Mouse (Mus musculus) forebrain, embryonic 12.5 days (tissue): ENCODE measurements around the gene Ypel3. TPM values are rescaled to one million over a fixed set of nuclear protein-coding genes. Genes with fewer than 3 reads are reported as not detected.

Source experiments
- ATAC-seq: fragments of 200-750 bp; cut with Nextera tagmentation; 2 replicates; pipeline ENCODE4 v1.8.0; 2017; ENCODE audit warnings: moderate TSS enrichment; ENCODE audit not compliant: low FRiP score
- H3K27ac ChIP-seq: fragments of 300-500 bp; sonication (generic); 2 replicates; pipeline ENCODE4 v1.5.1; 2016; ENCODE audit warnings: mild to moderate bottlenecking
- H3K27me3 ChIP-seq: fragments of 300-500 bp; sonication (generic); 2 replicates; pipeline ENCODE4 v1.6.1; 2016; ENCODE audit warnings: mild to moderate bottlenecking
- H3K36me3 ChIP-seq: fragments of 300-500 bp; sonication (generic); replicated peaks from 2 replicates; pipeline ENCODE4 v1.6.1; 2016; ENCODE audit warnings: mild to moderate bottlenecking
- H3K4me1 ChIP-seq: fragments of 300-500 bp; sonication (generic); 2 replicates; pipeline ENCODE4 v1.6.1; 2016
- H3K4me2 ChIP-seq: fragments of 300-500 bp; sonication (generic); 2 replicates; pipeline ENCODE4 v1.6.1; 2016; ENCODE audit warnings: mild to moderate bottlenecking, moderate library complexity
- H3K4me3 ChIP-seq: fragments of 300-500 bp; sonication (generic); replicated peaks from 2 replicates; pipeline ENCODE4 v1.5.1; 2016; ENCODE audit warnings: mild to moderate bottlenecking
- H3K9ac ChIP-seq: fragments of 300-500 bp; sonication (generic); 2 replicates; pipeline ENCODE4 v1.6.1; 2016; ENCODE audit warnings: mild to moderate bottlenecking
- H3K9me3 ChIP-seq: fragments of 300-500 bp; sonication (generic); 2 replicates; pipeline ENCODE4 v1.6.1; 2016
- WGBS: fragments of 180-500 bp; shearing (Covaris S2); methylation state at CpG from one replicate; pipeline ENCODE4 v1.1.7; 2016; 5-methylcytosine and 5-hydroxymethylcytosine counted together
- polyA plus RNA-seq: library from polyadenylated mRNA; unstranded; fragments of >200 nt; fragmentation: Nextera tagmentation; extraction: Ambion mirVana; gene quantifications from 2 replicates; pipeline ENCODE4 v1.2.1, GENCODE M21; 2016

Gene Ypel3
- polyA plus RNA-seq, 1 experiment from 2014 or later: 92.7 TPM

DNA sequence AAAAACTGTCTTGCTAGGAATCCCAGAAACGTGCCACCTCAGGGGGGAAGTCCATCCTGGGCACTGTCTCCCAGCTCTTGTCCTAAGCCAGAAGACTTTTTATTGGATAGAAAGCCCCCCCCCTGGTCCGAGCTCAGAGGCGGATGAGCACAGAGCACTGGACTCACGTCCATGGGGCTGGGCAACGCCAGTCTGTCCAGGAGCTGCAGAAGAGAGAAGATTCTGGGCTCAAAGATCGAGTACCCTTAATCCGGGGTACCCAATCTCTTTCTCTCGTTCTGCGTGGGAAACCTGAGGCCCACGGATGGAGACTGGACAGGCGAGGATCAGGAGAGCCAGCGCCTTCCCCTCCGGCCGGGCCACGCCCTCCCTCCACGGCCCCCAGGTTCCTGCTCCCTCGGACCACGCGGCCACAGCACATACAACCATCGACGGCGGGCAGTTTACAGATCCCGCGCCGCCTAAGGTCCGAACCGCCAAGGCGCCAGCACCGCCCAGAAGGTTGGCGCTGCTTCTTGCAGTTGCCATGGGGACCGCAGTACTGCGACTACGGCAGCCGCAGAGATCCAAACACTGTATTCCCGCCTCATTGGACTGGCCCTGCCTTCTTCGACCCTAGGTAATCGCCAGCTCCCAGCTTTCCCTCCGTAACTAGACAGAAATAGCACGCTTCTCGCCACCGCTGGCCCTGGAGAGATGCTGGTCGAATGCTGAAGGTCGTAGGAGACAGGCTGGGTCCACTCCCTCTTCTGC lies 32.1 kb downstream of the Ypel3 start:
- peak overlapping the region; percentile 81 for H3K4me2 ChIP-seq
- peak overlapping the region; percentile 77 for H3K9ac ChIP-seq
- H3K27me3 ChIP-seq: 0 out of 2 replicates have a peak, but pooled peaks cover 4% of the 10 kb centered on the region
- no peaks in the 10 kb centered on the region for H3K9me3 ChIP-seq
- peaks cover 26% of the 10 kb centered on the region for H3K4me1 ChIP-seq
- H3K27ac ChIP-seq: peak overlapping the region; percentile 85
- WGBS: under 1% methylated on average over 43 of the region's 43 CpGs
- H3K4me3 ChIP-seq: peak overlapping the region; percentile 72
- peak; percentile 95 for ATAC-seq
- peaks cover 24% of the 10 kb centered on the region for H3K36me3 ChIP-seq

DNA sequence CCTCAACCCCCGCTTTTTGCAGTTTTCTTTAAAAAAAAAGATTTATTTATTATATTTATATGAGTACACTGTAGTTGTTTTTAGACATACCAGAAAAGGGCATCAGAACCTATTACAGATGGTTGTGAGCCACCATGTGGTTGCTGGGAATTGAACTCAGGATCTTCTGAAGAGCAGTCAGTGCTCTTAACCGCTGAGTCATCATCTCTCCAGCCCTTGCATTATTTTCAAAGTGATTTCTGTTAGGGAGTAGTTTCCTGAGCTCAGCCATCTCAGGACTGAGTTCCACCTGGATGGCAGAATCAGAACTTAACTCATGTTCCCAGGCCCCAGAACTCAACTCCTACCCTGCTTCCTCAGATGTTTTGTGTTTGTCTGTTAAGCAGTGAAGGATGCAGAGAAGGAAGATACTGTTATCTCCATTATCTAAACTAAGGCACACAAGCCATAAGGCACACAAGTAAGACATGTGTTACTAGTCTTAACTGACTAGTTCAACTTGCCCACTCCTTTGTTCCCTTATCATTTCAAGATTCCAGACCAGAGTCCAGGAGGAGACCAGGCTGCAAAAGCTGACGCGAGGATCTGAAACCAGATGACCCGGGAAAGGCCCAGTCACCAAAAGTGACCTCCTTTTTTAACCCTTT lies 33.1 kb downstream of the Ypel3 start:
- Histone ChIP-seq H3K9ac (peak overlapping the region; percentile 77; the same call in 1 of the 2 replicates), H3K27ac (no peak overlapping the region), H3K4me3 (peak overlapping the region; percentile 72; the same call in 1 of the 2 replicates), H3K36me3 (peaks cover 14% of the 10 kb centered on the region), H3K4me1 (peaks cover 26% of the 10 kb centered on the region), H3K9me3 (no peaks in the 10 kb centered on the region), H3K27me3 (0 out of 2 replicates have a peak, but pooled peaks cover 4% of the 10 kb centered on the region), H3K4me2 (peak overlapping the region; percentile 81)
- ATAC-seq: no peak
- 75% methylated on average over 5 of the region's 5 CpGs for WGBS

DNA sequence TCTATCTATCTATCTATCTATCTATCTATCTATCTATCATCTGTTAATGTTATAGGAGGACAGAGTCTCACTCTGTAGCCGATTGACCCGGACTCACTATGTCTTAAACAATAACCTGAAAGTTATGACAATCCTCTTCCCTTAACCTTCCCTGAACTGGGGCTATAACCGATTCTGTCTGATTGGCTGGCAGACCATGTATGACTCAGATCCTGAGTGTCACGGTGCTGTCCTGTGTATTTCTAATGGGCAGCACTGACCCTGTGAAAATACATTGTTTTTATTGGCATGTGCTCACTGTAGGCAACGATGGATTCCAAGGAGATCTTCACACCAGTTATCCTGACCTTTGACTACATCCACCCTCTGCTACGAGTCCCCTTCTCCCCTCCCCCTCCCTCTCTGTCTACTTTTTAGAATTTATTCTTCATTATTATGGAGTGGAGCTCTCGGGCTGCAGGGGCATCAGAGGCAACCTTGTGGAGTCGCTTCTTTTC lies 39.0 kb downstream of the Ypel3 start:
- H3K9ac ChIP-seq: no peak overlapping the region
- H3K4me3 ChIP-seq: no peak overlapping the region
- no peak overlapping the region for H3K27ac ChIP-seq
- no peak for ATAC-seq
- peaks cover 3% of the 10 kb centered on the region; the same call in 1 of the 2 replicates for H3K4me1 ChIP-seq
- H3K9me3 ChIP-seq: no peaks in the 10 kb centered on the region
- 64% methylated on average over 8 of the region's 8 CpGs for WGBS
- H3K4me2 ChIP-seq: no peak overlapping the region
- no peaks in the 10 kb centered on the region for H3K36me3 ChIP-seq
- H3K27me3 ChIP-seq: 0 out of 2 replicates have a peak, but pooled peaks cover 4% of the 10 kb centered on the region

DNA sequence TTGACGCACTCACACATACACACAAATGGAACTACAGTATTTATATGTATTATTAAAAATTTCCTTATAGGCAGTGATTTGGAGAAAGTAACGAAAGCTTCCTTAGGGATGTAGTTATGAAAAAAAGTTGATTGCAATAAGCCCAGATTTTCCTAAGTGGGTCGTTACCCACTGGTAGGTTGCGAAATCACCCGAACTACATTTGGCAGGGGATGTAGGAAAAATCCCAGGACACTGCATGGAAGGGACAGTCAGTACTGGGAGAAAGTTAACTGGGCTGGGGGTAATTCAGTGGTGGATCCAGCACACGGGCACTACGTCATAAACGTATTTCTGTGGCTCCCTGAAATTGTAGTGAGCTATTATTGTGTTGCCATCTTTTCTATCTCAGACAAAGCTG lies 39.7 kb downstream of the Ypel3 start:
- 89% methylated on average over 8 of the region's 8 CpGs for WGBS
- no peak overlapping the region for H3K4me3 ChIP-seq
- no peak overlapping the region for H3K9ac ChIP-seq
- H3K36me3 ChIP-seq: no peaks in the 10 kb centered on the region
- no peaks in the 10 kb centered on the region for H3K9me3 ChIP-seq
- no peak overlapping the region for H3K4me2 ChIP-seq
- no peak for ATAC-seq
- no peak overlapping the region for H3K27ac ChIP-seq
- peaks cover 3% of the 10 kb centered on the region; the same call in 1 of the 2 replicates for H3K4me1 ChIP-seq
- 0 out of 2 replicates have a peak, but pooled peaks cover 4% of the 10 kb centered on the region for H3K27me3 ChIP-seq

DNA sequence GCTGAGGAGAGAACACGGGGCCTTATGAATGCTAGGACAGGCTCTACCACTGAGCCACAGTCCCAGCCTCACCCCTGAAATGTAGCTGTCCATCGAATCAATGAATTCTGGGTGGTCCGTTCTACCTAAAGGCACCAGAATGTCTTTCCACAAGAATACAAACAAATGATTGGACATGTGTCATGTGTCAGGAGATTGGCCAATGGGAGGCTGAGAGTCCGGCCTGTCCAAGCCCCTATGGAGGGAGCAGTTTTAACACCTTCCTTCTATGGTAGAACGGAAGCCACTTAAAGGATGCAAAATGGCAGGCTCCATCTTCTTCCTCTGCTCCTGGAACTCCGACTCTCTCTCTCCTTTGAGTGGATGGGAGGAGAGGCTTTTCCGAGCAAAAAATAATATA lies 40.8 kb downstream of the Ypel3 start:
- WGBS: 83% methylated on average over 7 of the region's 7 CpGs
- Histone ChIP-seq H3K9me3 (no peaks in the 10 kb centered on the region), H3K27me3 (peaks cover 9% of the 10 kb centered on the region; the same call in 1 of the 2 replicates), H3K36me3 (no peaks in the 10 kb centered on the region), H3K4me2 (no peak overlapping the region), H3K4me3 (no peak overlapping the region), H3K27ac (no peak overlapping the region), H3K4me1 (peaks cover 10% of the 10 kb centered on the region), H3K9ac (no peak overlapping the region)
- ATAC-seq: no peak

DNA sequence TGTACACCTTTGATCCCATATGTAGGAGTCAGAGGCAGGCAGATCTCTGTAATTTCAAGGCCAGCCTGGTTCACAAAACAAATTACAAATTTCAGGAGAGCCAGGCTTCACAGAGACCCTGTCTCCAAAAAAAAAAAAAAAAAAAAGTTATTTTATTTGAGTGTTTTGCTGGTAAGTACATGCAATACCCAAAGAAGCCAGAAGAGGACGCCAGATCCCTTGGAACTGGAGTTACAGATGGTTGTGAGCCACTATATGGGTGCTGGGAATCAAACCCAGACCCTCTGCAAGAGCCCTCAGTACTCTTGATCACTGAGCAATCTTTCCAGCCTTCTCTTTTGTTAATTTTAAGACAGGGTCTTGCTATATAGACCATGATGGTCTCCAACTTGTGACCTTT lies 42.1 kb downstream of the Ypel3 start:
- H3K27me3 ChIP-seq: peaks cover 13% of the 10 kb centered on the region; the same call in 1 of the 2 replicates
- H3K36me3 ChIP-seq: no peaks in the 10 kb centered on the region
- no peak overlapping the region for H3K27ac ChIP-seq
- no peak overlapping the region for H3K9ac ChIP-seq
- 38% methylated on average over 1 of the region's 1 CpGs for WGBS
- H3K4me1 ChIP-seq: peaks cover 19% of the 10 kb centered on the region
- H3K4me2 ChIP-seq: no peak overlapping the region
- H3K9me3 ChIP-seq: no peaks in the 10 kb centered on the region
- no peak for ATAC-seq
- no peak overlapping the region for H3K4me3 ChIP-seq

DNA sequence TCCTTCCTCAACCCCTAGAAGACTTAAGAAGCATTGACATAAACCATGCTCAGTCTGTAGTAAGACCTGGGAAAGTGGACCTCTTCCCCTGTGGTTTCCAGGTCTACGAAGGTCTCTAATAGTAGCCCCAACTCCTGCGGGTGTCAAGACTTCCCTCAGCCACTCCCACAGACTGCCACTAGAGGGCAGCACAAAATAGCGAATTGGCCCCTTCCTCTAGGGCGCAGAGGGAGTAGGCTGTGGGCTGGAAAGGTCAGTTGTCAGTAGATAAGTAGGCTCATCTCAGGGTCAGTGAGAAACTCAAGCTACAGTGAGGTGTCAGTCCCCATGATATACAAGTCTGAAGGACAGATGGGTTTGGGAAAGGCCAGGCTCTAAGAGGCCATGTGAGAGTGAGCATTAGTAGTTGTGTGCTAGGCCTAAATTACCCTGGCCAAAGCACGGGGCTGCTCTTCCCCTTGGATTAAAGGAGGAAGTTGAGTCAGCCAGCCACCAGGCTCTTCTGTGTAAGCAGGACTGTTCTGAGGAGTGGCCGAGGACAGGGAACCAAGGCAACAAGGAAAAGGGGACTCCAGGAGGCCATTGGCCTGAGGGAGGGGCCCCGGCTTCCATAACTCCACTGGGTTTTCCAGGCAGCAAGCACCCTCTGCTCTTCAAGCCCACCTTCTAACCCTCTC lies 45.2 kb downstream of the Ypel3 start:
- 22% methylated on average over 7 of the region's 7 CpGs for WGBS
- H3K9me3 ChIP-seq: no peaks in the 10 kb centered on the region
- no peak overlapping the region for H3K4me3 ChIP-seq
- peaks cover 39% of the 10 kb centered on the region for H3K4me1 ChIP-seq
- peaks cover 16% of the 10 kb centered on the region; the same call in 1 of the 2 replicates for H3K27me3 ChIP-seq
- H3K36me3 ChIP-seq: no peaks in the 10 kb centered on the region
- H3K9ac ChIP-seq: peak overlapping the region; percentile 86; the same call in 1 of the 2 replicates
- ATAC-seq: peak; percentile 39; the same call in 1 of the 2 replicates
- peak overlapping the region; percentile 85 for H3K4me2 ChIP-seq
- H3K27ac ChIP-seq: peak overlapping the region; percentile 82

DNA sequence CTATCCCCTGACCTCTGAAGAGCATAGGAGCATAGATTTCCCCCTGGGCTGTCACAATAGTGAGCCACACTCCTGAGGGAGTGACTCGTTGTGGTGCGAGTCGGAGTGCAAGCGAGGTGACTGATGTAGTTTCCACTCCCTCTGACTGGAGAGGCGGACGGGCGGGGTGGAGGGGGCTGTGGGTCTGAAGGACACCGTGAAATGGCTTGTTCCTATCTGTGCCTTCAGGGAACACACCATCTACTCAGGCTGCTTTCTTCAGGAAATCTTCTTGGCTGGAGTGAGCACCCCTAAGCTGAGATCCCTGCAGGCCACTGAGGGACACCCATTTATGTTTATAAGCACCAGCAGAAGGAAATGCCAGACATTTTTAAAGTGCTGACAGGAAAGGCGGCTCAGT lies 46.0 kb downstream of the Ypel3 start:
- peak; percentile 12 for ATAC-seq
- 13% methylated on average over 9 of the region's 9 CpGs for WGBS

DNA sequence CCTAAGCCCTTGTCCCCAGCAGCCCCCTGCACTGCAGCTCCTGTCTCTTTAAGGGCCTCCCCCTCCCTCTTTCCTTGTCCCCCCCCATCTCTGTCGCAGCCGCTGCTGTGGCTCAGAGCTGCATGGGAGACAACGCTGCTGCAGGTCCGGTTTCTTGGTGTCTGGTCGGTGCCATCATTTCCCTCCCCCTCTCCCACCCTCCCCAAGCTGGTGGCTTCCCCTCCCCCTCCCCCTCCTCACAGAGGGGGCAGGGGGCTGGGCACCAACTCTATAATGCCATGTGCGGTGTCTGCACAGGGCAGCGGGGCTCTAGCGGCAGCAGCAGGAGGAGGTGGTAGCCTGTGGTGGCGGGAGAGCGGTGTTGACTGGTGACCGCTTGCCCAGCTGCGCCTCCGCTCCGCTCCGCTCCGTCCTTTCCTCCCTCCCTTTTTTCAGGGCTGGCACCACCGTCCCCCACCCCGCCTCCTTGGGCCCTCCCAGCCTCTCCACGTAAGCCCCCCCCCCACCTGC lies 46.5 kb downstream of the Ypel3 start:
- H3K4me3 ChIP-seq: peak overlapping the region; percentile 63
- H3K27ac ChIP-seq: peak overlapping the region; percentile 82
- H3K4me2 ChIP-seq: peak overlapping the region; percentile 85
- ATAC-seq: peak; percentile 84
- no peaks in the 10 kb centered on the region for H3K36me3 ChIP-seq
- H3K9ac ChIP-seq: peak overlapping the region; percentile 86
- peaks cover 39% of the 10 kb centered on the region for H3K4me1 ChIP-seq
- under 1% methylated on average over 16 of the region's 19 CpGs for WGBS
- no peaks in the 10 kb centered on the region for H3K9me3 ChIP-seq
- peaks cover 16% of the 10 kb centered on the region; the same call in 1 of the 2 replicates for H3K27me3 ChIP-seq

More for the DNA sequence above, 46.0 kb downstream of the Ypel3 start:
- Histone ChIP-seq H3K4me2 (peak overlapping the region; percentile 85), H3K9me3 (no peaks in the 10 kb centered on the region), H3K9ac (peak overlapping the region; percentile 86), H3K27ac (peak overlapping the region; percentile 82), H3K36me3 (no peaks in the 10 kb centered on the region), H3K4me1 (peaks cover 39% of the 10 kb centered on the region), H3K4me3 (peak overlapping the region; percentile 63), H3K27me3 (peaks cover 16% of the 10 kb centered on the region; the same call in 1 of the 2 replicates)

DNA sequence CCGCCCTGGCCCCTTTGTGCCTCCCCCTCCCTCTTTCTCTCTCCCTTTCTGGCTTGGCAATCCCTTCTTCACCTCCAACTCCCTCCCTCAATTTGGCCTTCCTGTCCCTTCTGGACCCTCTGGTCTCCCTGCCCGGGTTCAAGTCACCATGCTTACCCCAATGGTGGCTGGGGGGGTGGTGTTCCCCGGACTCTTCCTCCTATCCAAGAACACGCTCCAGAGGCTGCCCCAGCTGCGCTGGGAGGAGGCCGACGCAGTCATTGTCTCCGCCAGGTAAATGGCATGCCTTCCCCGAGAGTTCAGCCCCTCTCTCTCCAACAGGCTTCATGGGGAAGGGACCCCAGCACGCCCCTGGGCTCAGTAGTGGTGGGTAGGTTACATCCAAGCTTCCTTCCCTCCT lies 47.2 kb downstream of the Ypel3 start:
- Histone ChIP-seq H3K9ac (peak overlapping the region; percentile 86), H3K4me1 (peaks cover 39% of the 10 kb centered on the region), H3K36me3 (no peaks in the 10 kb centered on the region), H3K9me3 (no peaks in the 10 kb centered on the region), H3K4me3 (peak overlapping the region; percentile 63), H3K27ac (peak overlapping the region; percentile 82), H3K27me3 (peaks cover 16% of the 10 kb centered on the region; the same call in 1 of the 2 replicates), H3K4me2 (peak overlapping the region; percentile 85)
- WGBS: 14% methylated on average over 10 of the region's 10 CpGs
- ATAC-seq: peak; percentile 42; the same call in 1 of the 2 replicates

DNA sequence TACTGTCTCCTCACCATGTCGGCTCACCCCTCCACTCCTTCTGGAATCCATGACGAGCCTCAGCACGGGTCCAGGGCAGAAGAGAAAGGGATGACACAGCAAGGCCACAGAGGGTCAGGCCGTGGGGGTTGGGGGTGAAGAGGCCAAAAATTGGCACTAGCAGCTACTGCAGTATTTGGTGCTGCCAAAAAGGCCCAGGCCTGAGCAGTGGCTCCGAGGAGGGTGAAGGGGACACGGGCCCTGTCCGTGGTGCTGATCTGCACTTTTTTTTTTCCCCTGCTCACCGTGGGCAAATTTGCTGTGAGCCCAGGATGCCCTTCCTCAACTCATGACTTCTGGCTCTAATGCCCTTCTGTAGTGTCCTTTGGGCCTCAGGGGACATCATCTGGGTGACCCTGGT lies 48.6 kb downstream of the Ypel3 start:
- no peak overlapping the region for H3K27ac ChIP-seq
- H3K9ac ChIP-seq: no peak overlapping the region
- 0 out of 2 replicates have a peak overlapping the region, but pooled peaks have one; percentile 85 for H3K4me2 ChIP-seq
- WGBS: 21% methylated on average over 8 of the region's 8 CpGs
- no peak for ATAC-seq
- no peaks in the 10 kb centered on the region for H3K9me3 ChIP-seq
- H3K27me3 ChIP-seq: peaks cover 23% of the 10 kb centered on the region; the same call in 1 of the 2 replicates
- H3K4me3 ChIP-seq: no peak overlapping the region
- H3K4me1 ChIP-seq: peaks cover 50% of the 10 kb centered on the region
- H3K36me3 ChIP-seq: no peaks in the 10 kb centered on the region
